ENCODE assay signal across 10 mouse cellular contexts in the genomic region with DNA sequence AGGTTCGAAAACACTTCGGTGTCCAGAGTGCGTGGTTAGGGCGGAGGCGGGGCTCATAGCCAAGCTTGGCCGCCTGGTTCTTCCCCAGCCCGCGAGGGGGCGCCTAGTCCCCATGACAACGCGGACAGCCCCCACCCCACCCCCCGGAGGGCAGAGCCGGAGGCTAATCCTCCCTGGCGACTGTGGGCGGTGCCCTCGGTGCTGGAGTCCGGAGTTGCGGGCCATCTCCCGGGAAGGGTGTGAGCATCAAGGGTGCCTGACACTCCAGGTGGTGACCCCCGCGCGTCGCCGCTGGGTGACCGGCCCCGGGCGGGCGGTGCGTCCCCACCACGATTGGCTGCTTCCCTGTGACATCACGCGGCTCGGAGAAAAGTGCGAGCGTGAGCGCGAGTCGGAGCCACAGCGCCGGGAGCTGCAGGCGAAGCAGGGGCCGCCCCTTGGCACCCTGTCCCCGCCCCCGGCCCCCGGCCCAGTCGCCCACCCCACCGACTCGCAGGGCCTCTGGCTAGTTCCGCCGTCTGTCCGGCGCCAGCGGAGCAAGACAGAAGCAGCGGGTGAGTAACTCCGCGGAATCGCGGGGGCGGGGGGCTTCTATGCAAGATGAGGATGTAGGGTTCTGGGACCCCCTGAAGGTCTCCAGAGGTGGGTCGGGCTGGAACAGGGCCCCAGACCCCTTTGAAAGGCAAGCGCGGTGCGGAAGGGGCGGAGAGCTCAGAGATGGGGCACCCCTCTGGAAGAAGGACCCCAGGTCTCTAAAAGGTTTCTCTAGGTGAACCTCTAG. TPM values are rescaled to one million over a fixed set of nuclear protein-coding genes. Genes with fewer than 3 reads are reported as not detected.
DNase-seq lines count a peak whose midpoint lies in the region; ATAC-seq and TF ChIP-seq lines count a peak whose summit lies in the region.
"Had no signal": no experiment of that assay in that cellular context is flagged by ENCODE, and none has a peak within 500 bp of the region (broad histone marks: within the 10 kb centered on the region; RNA-seq: fewer than 3 reads in every experiment).

No protein-coding gene starts in this region.

- H3K36me3 ChIP-seq in heart, embryonic 14.5 days (ENCODE audit: control insufficient read depth, insufficient read depth, low read length) = peaks cover 17% of the 10 kb centered on the region
- peaks cover 8% of the 10 kb centered on the region for H3K36me3 ChIP-seq in liver, embryonic 14.5 days (replicated peaks; ENCODE audit: control insufficient read depth, insufficient read depth, low read depth)
- peaks cover 11% of the 10 kb centered on the region; the same call in 1 of the 2 replicates for H3K36me3 ChIP-seq in neural tube, embryonic 14.5 days (ENCODE audit: control insufficient read depth, insufficient read depth, low read length)

- peak; percentile 94 for DNase-seq in heart, adult 11 months
- DNase-seq in heart, adult 8-10 months (ENCODE audit: low spot score) = no peak
- DNase-seq in embryo, embryonic 10 days (ENCODE audit: low spot score) = peak; percentile 81
- DNase-seq in kidney, postnatal 14 days = peak; percentile 73
- no peak for DNase-seq in liver, embryonic 14.5 days (ENCODE audit: low read depth in 3 of 3, low spot score in 3 of 3)
- DNase-seq in yolk sac, embryonic 10.5 days (ENCODE audit: low spot score) = peak; percentile 79

- H3K9ac ChIP-seq in heart, embryonic 14.5 days (ENCODE audit: low read length) = peak overlapping the region; percentile 13; the same call in 1 of the 2 replicates
- H3K9ac ChIP-seq in liver, embryonic 14.5 days (replicated peaks) = no peak overlapping the region
- H3K9ac ChIP-seq in neural tube, embryonic 14.5 days (replicated peaks; ENCODE audit: low read depth, low read length) = peak overlapping the region; percentile 60

- no peak for TF ChIP-seq EP300 in liver, embryonic 14.5 days (IDR thresholded peaks at IDR 0.05; ENCODE audit: low read depth)

- peaks cover 49% of the 10 kb centered on the region for H3K27me3 ChIP-seq in heart, embryonic 14.5 days (ENCODE audit: control insufficient read depth, insufficient read depth, low read length)
- H3K27me3 ChIP-seq in liver, embryonic 14.5 days (ENCODE audit: control insufficient read depth, insufficient read depth, low read length) = peaks cover 49% of the 10 kb centered on the region
- H3K27me3 ChIP-seq in neural tube, embryonic 14.5 days (ENCODE audit: control insufficient read depth, insufficient read depth, low read length) = peaks cover 15% of the 10 kb centered on the region; the same call in 1 of the 2 replicates

- peak overlapping the region; percentile 90 for H3K4me2 ChIP-seq in heart, embryonic 14.5 days (ENCODE audit: low read length)
- H3K4me2 ChIP-seq in liver, embryonic 14.5 days (ENCODE audit: low read depth) = peak overlapping the region; percentile 68
- peak overlapping the region; percentile 64 for H3K4me2 ChIP-seq in neural tube, embryonic 14.5 days (ENCODE audit: low read depth, low read length)

- ATAC-seq in heart, embryonic 14.5 days (ENCODE audit: insufficient number of reproducible peaks, insufficient read depth, low FRiP score, low read depth) = 0 out of 2 replicates have a peak, but pooled peaks have one; percentile 14
- ATAC-seq in liver, embryonic 14.5 days (ENCODE audit: insufficient read depth) = peak; percentile 27
- peak; percentile 78 for ATAC-seq in neural tube, embryonic 14.5 days (ENCODE audit: low read depth)

- no peaks in the 10 kb centered on the region for H3K9me3 ChIP-seq in heart, embryonic 14.5 days (ENCODE audit: control insufficient read depth, low read length)
- no peaks in the 10 kb centered on the region for H3K9me3 ChIP-seq in liver, embryonic 14.5 days (ENCODE audit: control insufficient read depth, low read length)
- no peaks in the 10 kb centered on the region for H3K9me3 ChIP-seq in neural tube, embryonic 14.5 days (ENCODE audit: control insufficient read depth, low read length)

- H3K4me1 ChIP-seq in heart, embryonic 14.5 days (ENCODE audit: control insufficient read depth in 2 of 2, insufficient read depth in 2 of 2, low read length in 2 of 2) = peaks cover 14 to 15% of the 10 kb centered on the region in 2 experiments
- peaks cover under 1 to 7% of the 10 kb centered on the region in 2 experiments; a peak in 3 of 4 replicates for H3K4me1 ChIP-seq in liver, embryonic 14.5 days (replicated peaks; ENCODE audit: control insufficient read depth in 2 of 2, insufficient read depth in 2 of 2, low read length in 1 of 2)
- peaks cover 10% of the 10 kb centered on the region for H3K4me1 ChIP-seq in neural tube, embryonic 14.5 days (ENCODE audit: control insufficient read depth, insufficient read depth, low read length)

- peak overlapping the region; percentile 52 to 58 for H3K4me3 ChIP-seq in heart, embryonic 14.5 days (ENCODE audit: control insufficient read depth in 1 of 2, insufficient read depth in 1 of 2, low read depth in 1 of 2, low read length in 2 of 2)
- H3K4me3 ChIP-seq in liver, embryonic 14.5 days (ENCODE audit: insufficient read depth in 1 of 2, low read depth in 2 of 2, low read length in 2 of 2) = peak overlapping the region; percentile 44 to 49
- peak overlapping the region; percentile 62 for H3K4me3 ChIP-seq in neural tube, embryonic 14.5 days (ENCODE audit: low read depth, low read length)

- TF ChIP-seq CTCF in liver, embryonic 14.5 days (IDR thresholded peaks at IDR 0.05; ENCODE audit: low read depth) = peak; percentile 53

- WGBS in heart, embryonic 14.5 days = under 1% methylated on average over 55 of the region's 64 CpGs
- under 1% methylated on average over 64 of the region's 64 CpGs for WGBS in liver, embryonic 14.5 days (ENCODE audit: insufficient replicate concordance)
- 1% methylated on average over 59 of the region's 64 CpGs for WGBS in neural tube, embryonic 14.5 days

- H3K27ac ChIP-seq in heart, embryonic 14.5 days (replicated peaks in 1 of 2; ENCODE audit: control insufficient read depth in 1 of 2, insufficient read depth in 1 of 2, low read depth in 2 of 2, low read length in 2 of 2) = no peak overlapping the region
- no peak overlapping the region for H3K27ac ChIP-seq in liver, embryonic 14.5 days
- H3K27ac ChIP-seq in neural tube, embryonic 14.5 days (ENCODE audit: low read depth, low read length) = no peak overlapping the region

RNA-seq across cellular contexts. Expression of a gene that starts 5.1 kb away (rescaled TPM):
- total RNA-seq in heart, adult 8-10 months (2022) = not detected
- polyA plus RNA-seq in heart, embryonic 14.5 days (2014; fragmentation: Nextera tagmentation; extraction: Ambion mirVana) = not detected in 2 replicates
- 0.06 and 0.08 TPM in 2 replicates for polyA plus RNA-seq in liver, embryonic 14.5 days (2012; rRNA removed)
- polyA plus RNA-seq in liver, embryonic 14.5 days (2014; fragmentation: Nextera tagmentation; extraction: Ambion mirVana) = not detected in 2 replicates
- 1.1 and 1.4 TPM in 2 replicates for polyA plus RNA-seq in neural tube, embryonic 14.5 days (2014; fragmentation: Nextera tagmentation; extraction: Ambion mirVana)
- total RNA-seq: neutrophil, adult 5-6 weeks had no signal
- polyA plus RNA-seq: G1E had no signal

RNA-seq across cellular contexts. Expression of a gene that starts 10.1 kb away (rescaled TPM):
- total RNA-seq in heart, adult 8-10 months (2022) = 1 to 10 TPM; 1.5 to 4.3 (median 3.4) TPM
- polyA plus RNA-seq in heart, embryonic 14.5 days (2014; fragmentation: Nextera tagmentation; extraction: Ambion mirVana) = 352 and 435 TPM in 2 replicates
- polyA plus RNA-seq in liver, embryonic 14.5 days (2012; rRNA removed) = 13.2 and 19.3 TPM in 2 replicates
- 12.7 and 13.7 TPM in 2 replicates for polyA plus RNA-seq in liver, embryonic 14.5 days (2014; fragmentation: Nextera tagmentation; extraction: Ambion mirVana)
- 93.6 and 155 TPM in 2 replicates for polyA plus RNA-seq in neural tube, embryonic 14.5 days (2014; fragmentation: Nextera tagmentation; extraction: Ambion mirVana)

RNA-seq across cellular contexts. Expression of a gene that starts 23.5 kb away (rescaled TPM):
- total RNA-seq in heart, adult 8-10 months (2022) = not detected
- 2.8 and 3.5 TPM in 2 replicates for polyA plus RNA-seq in heart, embryonic 14.5 days (2014; fragmentation: Nextera tagmentation; extraction: Ambion mirVana)
- polyA plus RNA-seq in liver, embryonic 14.5 days (2012; rRNA removed) = 0.01 and 0.02 TPM in 2 replicates
- polyA plus RNA-seq in liver, embryonic 14.5 days (2014; fragmentation: Nextera tagmentation; extraction: Ambion mirVana) = 0.63 and 0.96 TPM in 2 replicates
- polyA plus RNA-seq in neural tube, embryonic 14.5 days (2014; fragmentation: Nextera tagmentation; extraction: Ambion mirVana) = 0.33 TPM in 2 replicates

RNA-seq across cellular contexts. Expression of a gene that starts 53.7 kb away (rescaled TPM):
- 10 to 100 TPM; 31.4 to 49.0 (median 42.7) TPM for total RNA-seq in heart, adult 8-10 months (2022)
- polyA plus RNA-seq in heart, embryonic 14.5 days (2014; fragmentation: Nextera tagmentation; extraction: Ambion mirVana) = 47.8 and 48.2 TPM in 2 replicates
- 55.9 and 60.7 TPM in 2 replicates for polyA plus RNA-seq in liver, embryonic 14.5 days (2012; rRNA removed)
- polyA plus RNA-seq in liver, embryonic 14.5 days (2014; fragmentation: Nextera tagmentation; extraction: Ambion mirVana) = 19.6 and 26.7 TPM in 2 replicates
- 36.7 and 51.1 TPM in 2 replicates for polyA plus RNA-seq in neural tube, embryonic 14.5 days (2014; fragmentation: Nextera tagmentation; extraction: Ambion mirVana)

Comparison
In these comparisons a context has a peak if more than half of its experiments do, and no peak if none do; other contexts are left out.
1. DNase-seq: peak in heart, adult 11 months (single experiment), embryo, embryonic 10 days (single experiment), kidney, postnatal 14 days (single experiment) and yolk sac, embryonic 10.5 days (single experiment); none in heart, adult 8-10 months (single experiment) and liver, embryonic 14.5 days (0 of 3).
2. ATAC-seq: peak in every context shown above with its lines; median percentile 78 in neural tube, embryonic 14.5 days; 27 in liver, embryonic 14.5 days; 14 in heart, embryonic 14.5 days.
3. Peak in every context shown above with its lines, with median percentiles within 50 percentile points of each other: H3K4me2 ChIP-seq and H3K4me3 ChIP-seq.